Mouse (Mus musculus) heart, adult 2 months (tissue): ENCODE results near the gene Tgm3.

Experiments
- CTCF ChIP-seq: fragments of 200-600 bp; IDR thresholded peaks from 2 replicates; pipeline ENCODE4 v1.8.1; 2022; ENCODE audit warnings: antibody characterized with exemption, mild to moderate bottlenecking, moderate library complexity
- EP300 ChIP-seq: fragments of 200-500 bp; IDR thresholded peaks from 2 replicates; pipeline ENCODE4 v1.6.1; 2011; ENCODE audit warnings: low read depth, low read length, control low read depth; ENCODE audit not compliant: insufficient read depth
- POLR2A ChIP-seq: fragments of 200-500 bp; IDR thresholded peaks from 2 replicates; pipeline ENCODE4 v1.6.1; 2011; ENCODE audit warnings: mild to moderate bottlenecking, low read depth, low read length, control low read depth; ENCODE audit not compliant: insufficient read depth

DNA sequence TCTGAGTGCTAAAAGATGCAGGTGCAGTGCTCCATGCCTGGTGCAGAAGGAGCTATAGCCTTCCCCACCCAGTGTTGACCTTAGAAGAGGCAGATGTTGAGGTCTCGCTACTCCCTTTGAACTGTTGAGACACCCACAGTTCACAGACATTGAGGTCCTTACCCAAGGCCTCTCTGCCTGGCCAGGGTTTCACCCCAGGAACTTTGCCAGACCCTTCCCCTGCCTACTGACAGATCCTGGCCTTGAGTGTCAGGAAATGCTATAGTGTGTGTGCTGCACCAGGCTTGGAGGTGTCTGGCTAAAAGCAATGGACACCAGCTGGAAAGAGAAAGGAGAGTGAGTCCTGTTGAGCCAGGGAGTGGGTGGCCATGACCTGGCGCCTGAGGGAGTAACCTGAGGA lies 3.0 kb downstream of the Tgm3 start:
- TF ChIP-seq POLR2A (no peak), CTCF (no peak), EP300 (no peak)
